Mouse (Mus musculus) lung, postnatal 10 days (tissue): Measurements from ENCODE around the gene March2.

Experiments
- DNase-seq: peaks from one replicate; pipeline ENCODE4 v3.0.0; 2021

The March2 gene

DNA sequence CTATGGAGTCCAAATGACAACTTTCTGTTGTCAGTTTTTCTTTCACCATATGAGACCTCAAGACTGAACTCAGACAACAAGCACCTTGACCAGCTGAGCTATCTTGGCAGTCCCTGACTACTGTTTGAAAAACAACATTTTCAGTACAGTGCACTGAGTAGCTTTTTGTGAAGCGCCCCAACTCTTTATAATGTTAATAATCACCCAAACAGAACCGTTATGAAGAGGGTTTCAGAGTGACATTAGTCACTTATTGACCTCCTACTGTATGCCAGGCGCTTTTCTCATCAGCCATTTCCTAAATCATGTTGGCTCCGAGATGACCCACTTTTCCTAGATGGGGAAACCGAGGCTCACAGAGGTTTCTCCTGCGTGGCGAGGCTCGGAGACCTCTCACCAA is 488 bp downstream of the March2 start:
- no peak for DNase-seq

DNA sequence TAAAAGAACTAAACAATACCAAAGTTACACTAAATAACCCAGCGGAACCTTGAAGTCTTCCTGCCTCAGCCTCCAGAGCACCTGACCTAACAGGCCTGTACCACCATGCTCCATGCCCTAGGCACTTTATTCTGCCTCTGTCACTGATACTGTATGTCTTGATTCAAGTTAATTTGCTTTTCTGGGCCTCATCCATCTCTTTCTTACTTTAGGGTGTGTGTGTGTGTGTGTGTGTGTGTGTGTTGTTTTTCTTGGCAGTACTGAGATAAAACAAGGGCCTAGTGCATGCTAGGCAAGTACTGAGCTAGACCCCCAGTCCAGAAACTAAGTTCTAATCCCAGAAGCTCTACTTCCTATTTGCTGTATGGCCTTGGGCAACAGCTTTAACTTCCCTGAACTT is 1.2 kb downstream of the March2 start:
- DNase-seq: no peak

DNA sequence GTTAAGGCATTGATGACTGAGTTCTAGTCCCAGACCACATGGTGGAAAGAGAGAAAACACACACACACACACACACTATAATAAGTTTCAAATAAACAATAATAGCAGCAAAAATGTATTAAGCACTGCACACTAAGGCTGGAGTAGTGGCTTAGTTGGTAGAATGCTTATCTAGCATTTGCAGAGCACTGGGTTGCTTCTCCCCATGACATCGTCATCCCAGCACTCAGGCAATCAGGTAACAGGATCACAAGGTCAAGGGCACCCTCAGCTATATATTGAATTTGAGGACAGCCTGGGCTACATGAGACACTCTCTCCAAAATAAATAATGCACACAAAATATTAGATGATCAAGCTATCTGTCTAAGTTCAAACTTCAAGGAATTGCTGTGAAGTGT is 3.7 kb downstream of the March2 start:
- DNase-seq: no peak

DNA sequence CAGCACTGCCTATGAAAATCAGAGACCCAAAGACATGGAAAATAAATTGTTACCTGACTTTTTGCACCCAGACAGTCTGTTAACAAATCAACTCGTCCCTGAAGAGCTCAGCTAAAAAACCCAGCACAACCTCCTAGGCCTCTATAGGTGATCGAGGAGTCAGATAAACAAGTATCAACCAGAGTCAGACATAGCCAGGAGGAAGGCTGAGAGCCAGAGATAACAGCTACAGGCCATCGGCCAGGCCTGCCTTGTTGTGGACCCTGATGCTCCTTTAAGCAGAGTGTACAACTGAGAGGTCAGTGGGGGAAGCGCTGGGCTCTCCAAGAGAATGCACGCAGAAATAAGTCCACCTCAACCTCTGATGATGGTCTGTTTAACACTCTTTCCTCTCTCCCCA is 5.2 kb downstream of the March2 start:
- DNase-seq: no peak

DNA sequence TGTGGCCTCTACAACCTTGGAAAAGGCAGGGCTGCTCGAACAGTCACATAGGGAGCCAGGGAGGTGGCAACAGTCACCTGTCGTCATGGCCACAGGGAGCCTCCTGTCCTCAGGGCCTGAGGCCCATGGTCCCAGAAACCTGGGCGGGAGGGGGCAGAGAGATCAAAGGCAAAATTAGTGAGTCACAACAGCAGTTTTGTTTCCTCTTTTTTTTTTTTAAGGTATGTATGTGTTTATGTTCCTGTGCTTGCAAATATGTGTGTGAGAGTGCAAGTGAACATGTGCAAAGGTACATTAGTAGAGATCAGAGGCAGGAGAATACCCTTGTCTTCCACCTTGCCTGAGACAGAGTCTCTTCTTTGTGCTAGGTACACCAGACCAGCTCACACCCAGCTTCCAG is 8.6 kb downstream of the March2 start:
- DNase-seq: no peak

DNA sequence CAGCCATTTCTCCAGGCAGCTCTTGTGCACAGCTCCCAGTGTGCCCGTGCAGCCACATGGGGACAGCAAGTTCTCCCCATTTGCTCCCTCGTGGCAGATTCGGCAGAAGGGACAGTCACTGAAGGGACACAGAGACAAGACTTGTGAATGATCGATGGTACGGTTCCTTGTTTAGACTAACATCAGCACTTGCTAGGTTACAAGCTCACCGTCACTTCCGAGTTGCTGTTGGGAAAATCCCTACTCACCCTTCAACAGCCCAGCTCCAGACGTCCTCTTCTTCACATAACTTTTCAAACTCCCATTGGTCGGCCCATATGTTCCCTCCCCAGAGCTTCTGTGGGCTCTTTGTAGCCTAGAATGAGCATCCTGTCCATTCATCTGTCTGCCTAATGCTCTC is 15.4 kb downstream of the March2 start:
- DNase-seq: no peak

DNA sequence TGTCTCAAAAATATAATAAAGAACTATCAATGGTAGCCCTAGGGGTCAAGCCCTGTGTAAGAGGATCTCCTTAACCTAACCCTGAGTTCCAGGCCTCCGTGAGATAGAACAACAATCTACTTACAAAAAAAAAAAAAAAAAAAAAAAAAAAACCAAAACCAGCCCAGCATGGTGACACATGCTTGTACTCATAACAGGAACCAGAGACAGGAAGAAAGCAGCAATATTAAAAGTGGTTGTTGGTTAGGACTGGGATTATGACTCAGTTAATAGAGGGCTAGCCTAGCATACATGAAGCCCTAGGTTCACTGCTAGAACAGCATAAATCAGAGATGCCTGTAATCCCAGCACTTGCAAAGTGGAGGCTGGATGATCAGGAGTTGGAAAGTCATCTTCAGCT is 16.3 kb downstream of the March2 start:
- DNase-seq: no peak

DNA sequence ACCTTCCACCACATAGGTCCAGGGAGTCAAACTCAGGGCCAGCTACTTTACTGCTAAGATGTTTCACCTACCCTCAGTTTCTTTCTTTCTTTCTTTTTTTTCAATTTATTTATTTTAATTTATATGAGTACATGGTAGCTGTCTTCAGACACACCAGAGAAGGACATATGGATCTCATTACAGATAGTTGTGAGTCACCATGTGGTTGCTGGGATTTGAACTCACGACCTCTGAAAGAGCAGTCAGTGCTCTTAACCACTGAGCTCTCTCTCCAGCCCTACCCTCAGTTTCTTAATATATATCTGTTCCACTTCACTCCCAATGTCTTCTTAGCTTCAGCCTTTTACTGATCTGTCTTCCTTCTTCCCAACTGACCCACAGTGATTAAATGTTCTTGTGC is 23.0 kb downstream of the March2 start:
- no peak for DNase-seq

DNA sequence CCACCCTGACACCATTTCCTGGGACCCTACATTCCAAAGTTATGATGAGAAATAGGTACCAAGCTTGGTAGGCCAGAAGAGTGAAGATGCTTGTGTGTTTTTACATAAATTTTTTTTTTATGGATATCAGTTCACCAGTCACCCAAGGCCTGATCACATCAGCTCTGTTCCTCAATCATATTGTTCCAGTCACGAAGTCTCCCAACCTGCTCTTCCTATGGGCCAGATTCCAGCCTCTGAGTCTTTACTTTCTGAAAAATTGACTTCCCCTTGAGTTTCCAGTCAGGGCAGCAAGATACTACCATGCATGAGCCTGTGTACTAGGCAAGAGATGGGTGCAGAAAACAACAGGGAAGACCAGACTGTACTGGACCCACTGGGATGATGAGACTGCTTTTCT is 31.7 kb downstream of the March2 start, which contains the start of gene Hnrnpm:
Hnrnpm (minus strand) TSS at position 101 of the 400 bp plus-strand sequence.
- no peak for DNase-seq

DNA sequence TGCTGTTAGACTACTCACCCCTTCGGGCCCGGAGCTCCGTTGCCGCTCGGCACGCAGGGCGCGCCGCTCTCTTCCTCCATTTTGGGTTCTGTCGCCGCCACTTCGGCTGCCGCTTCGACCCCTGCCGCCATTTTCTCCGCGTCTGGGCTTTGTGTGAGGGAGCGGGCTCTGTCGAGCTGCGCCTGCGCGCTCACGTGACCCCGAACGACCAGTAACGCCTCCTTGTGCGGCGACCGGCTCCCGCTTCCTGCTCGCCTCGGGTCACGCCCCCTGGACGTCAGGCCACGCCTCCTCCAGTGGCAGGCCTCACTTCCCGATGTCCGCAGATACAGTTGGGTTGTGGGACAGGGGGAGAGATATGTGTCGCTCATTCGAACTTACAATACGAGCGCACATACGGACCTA is 33.2 kb downstream of the March2 start:
- peak; percentile 100 for DNase-seq

DNA sequence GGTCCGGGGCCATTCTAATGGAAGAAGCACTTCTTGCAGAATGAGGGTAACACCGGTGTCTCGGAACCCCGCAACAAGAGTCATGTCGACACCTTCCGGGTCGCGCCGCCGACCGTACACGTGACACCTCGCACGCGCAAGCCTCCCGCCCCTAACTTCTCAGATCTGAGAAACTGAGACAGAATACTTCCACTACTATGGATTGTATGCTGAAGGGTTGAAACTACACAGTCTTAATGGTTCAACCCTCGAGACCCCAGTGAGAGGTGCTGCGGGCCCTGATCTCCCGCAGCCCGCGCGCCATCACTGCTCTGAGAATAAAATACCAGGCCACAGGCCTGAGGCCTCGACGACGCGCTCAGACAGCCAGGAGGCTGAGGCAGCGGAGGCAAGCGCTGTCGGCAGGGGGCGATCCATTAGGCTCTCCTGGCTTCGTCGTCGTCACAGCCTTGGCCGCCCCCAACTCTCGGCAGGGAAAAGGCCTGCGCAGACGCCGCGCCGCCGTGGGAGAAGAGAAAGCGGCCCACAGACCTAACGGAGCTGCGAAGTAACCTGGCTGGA is 33.7 kb downstream of the March2 start:
- DNase-seq: peak; percentile 76

DNA sequence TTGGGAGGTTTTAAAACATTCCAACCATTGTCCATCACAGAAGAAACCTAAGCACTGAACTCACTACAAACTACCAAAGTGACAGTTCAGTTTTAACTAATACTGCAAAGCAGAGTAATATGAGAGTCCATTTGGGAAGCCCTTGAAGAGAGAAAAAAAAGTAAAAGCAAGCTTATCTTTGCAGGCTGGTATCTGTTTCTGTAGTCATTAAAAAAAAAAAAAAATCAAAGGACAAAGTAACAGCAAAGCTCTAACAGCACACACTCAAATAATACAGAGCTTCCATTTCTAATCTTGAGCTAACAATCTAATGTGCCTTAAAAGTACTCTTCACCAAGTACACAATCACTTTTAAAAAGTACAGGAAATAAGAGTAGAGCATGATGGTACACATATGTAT is 36.7 kb downstream of the March2 start:
- no peak for DNase-seq

DNA sequence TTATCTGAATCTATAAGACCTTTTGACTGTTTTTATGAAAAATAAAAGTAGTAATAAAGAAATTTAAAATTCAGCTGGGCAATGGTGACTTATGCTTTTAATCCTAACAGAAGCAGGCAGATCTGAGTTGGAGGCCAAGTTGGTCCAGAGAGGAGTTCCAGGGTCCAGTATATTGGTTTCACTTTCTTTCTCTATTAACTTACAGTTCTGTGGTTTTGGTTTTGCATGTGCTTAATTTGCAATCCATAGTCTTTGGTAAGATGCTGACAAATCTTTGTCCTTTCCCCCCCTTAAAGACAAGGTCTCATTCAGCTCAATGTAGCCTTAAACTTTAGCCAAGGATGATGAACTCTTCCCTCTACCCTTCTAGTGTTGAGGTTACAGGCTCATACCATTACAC is 39.7 kb downstream of the March2 start:
- no peak for DNase-seq

DNA sequence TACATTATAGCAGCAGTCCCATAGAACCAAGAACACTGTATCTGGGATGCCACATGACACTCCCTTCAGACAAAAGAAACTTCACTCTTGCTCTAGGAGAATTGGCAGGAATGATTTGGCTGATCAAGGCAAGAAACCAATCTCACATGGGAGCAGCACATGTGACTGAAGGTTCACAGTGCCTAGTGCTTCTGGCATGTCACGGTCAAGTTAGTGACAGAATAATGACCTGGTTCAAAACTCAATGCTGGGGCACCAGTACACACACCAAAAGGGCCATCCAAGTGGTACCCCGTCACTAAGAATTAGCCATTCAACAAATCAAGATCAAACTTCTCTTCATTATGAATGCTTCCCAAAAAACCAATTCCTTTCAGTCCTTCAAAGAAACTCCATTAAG is 42.4 kb downstream of the March2 start:
- no peak for DNase-seq

DNA sequence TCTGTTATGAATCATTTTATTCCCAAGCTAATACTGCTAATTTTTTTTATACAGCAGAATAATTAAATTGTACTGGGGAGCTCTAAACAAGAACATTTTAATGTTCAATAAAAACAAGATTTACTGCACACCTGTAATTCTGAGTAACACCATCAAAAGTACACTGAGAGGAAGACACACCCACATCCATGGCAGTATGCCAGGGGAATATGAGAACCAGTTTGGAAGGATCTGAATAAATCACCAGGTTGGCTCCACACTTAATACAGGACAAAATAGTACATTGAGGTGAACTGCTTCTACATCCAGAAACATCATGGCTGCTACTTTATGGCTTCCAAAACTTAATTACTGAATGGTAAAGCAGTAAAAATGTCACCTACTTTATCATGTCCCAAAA is 43.0 kb downstream of the March2 start:
- peak; percentile 32 for DNase-seq

DNA sequence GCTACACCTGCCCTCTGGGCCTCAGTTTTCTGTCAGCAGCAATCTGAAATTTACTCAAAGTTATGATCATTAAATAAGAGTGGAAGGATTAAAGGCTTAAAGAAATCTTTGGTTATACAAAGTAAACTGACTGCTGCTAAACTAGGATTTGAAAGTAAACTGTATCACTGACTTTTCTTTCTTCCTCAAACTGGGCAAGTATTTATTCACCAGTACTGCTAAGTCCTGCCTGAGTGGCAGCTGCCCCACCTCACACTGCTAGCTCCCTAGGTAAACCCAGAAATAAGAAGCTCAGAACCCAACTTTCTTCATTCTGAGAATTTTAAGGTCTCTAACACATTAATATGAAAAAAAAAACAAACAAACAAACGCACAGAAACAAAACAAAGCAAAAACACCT is 44.6 kb downstream of the March2 start:
- no peak for DNase-seq

DNA sequence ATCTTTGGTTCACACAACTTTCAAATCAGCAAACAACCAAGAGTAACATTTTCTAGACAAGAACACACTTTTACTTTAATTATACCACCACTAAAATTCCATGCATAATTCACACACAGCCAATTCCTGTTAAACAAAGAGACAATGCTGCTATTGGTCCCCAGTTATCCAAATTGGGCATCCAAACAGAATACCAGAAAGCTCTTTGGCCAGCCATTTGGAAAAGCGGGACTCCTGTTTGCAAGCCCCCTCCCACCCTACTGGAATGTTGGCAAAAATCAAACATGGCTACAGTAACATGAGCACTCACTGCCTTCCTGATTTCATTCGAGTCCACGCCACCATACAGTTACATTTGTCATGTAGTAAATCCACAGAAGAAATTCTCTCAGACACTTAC is 48.8 kb downstream of the March2 start:
- DNase-seq: no peak

DNA sequence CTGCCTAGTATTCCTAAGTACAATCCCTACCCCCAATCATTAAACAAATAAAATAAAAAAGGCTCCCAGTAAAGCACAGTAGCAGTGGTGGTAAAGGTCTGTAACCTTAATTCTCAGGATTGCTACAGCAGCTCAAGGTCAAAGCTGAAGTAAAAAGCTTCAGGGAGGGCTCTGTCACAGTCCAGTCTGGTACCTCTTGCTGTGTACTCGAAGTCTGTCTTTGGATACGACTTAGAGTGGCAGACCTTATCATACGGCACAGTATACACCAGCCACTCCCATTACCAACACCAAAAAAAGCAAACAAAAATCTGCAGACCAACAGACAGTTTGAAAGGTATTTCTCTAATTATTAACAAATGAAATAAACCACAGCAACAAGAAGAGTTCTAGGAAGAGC is 51.7 kb downstream of the March2 start:
- no peak for DNase-seq

DNA sequence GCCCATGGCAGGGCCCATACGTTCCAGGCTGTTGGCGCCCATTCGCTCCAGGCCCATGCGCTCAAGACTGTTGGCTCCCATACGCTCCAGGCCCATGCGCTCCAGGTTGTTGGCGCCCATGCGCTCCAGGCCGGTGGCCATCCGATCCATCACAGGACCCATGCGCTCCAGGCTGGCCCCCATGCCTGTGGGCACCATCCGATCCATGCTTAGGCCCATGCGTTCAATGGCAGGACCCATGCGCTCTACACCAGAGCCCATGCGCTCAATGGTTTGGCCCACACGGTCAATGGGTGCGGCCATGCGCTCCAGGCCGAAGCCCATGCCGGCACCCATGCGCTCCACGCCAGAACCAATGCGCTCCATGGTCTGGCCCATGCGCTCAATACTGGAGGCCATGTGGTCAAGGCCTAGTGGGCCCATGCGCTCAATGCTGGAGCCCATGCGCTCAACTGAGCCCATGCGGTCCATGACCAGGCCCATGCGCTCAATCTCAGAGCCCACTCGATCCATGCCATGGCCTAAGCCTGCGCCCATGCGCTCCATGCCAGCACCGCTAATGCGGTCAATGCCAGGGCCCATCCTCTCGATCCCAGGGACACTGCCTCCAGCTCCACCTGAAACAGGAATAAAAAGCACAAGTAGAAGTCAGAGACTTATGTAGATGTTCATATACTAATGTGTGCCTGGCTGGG is 68.5 kb downstream of the March2 start:
- DNase-seq: no peak

DNA sequence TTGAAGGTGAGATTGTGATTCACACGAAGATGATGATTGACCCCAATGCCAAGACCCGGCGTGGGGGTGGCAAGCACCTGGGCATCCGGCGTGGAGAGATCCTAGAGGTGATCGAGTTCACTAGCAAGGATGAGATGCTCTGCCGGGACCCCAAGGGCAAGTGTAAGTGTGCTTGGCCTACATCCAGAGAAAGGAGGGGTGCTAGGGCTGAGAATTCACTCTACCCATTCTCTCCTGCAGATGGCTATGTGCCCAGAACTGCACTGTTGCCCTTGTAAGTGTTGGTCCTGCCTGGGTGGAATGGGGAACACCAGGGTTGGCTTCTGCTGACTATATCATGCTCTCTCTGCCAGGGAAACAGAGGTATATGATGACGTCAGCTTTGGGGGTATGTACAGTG is 73.4 kb downstream of the March2 start:
- no peak for DNase-seq

DNA sequence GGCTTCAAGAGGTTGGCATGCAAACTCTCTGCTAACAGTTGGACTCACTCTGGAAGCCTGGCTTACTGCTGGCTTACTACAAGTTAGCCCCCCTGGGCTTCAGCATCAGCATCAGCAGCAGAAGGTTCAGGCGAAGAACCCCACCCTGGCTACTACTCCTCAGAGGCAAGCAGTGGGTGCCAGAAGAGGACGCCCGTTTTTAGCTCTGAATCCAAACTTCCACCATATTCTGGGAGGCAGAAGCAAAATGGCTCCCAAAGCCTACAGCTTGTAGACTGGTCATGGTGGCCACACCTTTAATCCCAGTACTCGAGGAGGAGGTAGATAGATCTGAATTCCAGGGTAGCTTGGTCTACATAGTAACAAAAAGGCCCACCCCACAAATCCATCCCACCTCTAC is 74.4 kb downstream of the March2 start:
- no peak for DNase-seq

DNA sequence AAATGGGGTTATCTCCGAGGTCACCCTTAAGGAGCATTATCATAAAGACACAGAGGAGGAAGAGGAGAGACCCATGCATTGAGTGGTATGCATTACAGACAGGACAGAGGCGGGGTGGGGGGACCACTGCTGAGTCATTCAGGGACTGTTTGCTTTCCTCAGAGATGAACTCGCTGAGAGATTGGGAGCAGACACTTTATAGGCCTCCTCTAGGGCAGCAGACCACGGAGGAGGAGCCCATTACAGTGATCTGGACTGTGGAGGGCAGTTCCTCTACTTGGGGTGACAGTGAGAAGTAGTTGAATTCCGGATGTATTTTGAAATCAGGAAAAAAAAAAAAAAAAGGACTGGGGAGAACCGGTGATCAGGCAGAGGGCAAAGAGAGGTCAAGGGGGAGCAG is 78.7 kb downstream of the March2 start:
- no peak for DNase-seq

DNA sequence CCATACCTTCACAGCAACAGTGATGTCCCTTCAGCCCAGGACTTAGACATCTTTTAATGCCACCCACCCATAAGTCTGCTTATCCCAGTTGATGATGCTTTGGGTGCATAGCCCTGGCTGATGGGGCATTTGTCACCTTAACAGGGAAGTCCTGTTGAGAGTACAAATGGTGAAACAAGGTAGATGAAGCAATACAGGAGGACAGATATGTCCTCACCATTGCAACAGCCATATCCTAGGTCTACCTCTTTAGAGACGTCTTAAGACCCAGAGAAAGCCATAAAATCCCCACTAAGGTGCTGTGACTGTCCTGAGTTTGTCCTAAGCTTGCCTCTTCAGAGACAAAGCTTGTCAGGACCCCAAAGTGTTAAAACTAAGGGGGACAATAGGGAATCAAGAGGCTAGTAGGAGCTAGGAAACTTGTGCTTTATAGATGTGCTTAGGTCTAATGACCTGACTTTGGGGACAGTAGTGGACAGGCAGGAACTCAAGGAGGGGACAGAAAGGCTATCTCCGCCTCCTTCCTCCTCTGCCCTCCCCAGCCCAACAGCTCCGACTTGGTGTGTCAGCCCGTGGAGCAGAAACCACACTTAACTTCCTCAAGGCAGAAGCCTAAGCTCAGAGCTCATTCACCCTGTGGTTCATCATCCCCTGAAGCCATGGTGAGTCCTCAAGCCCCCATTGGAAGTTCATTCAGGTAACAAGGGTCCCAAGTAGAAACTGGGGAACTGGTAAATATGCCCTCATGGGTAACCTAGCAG is 80.8 kb downstream of the March2 start, which contains the start of gene Pram1:
Pram1 (plus strand) TSS at position 541 of the 761 bp plus-strand sequence.
- DNase-seq: no peak

DNA sequence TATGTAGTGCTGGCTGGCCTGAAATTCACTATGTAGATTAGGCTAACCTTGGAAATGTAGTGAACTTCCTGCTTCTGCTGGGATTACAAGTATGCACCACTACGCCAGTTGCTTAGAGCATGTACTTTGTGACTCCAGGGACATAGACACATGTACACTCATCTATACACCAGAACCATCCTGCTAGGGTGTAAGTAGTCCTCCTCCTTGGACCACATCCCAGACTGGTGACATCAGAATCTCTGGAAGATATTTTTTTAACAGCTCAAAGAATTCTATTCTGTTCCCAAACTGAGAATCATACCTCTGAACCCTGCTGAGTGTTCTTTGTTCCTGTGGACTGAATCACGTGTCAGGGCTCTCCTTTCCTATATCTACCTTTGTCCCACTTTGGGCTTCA is 81.4 kb downstream of the March2 start:
- DNase-seq: peak; percentile 46
